Mouse (Mus musculus) heart, embryonic 14.5 days (tissue): Measurements from ENCODE around the gene Nolc1. TPM values are rescaled to one million over a fixed set of nuclear protein-coding genes. Genes with fewer than 3 reads are reported as not detected.

Source experiments
- ATAC-seq: fragments of 200-750 bp; cut with Nextera tagmentation; 2 replicates; pipeline ENCODE4 v1.8.0; 2017; ENCODE audit warnings: low read depth, moderate TSS enrichment; ENCODE audit not compliant: insufficient number of reproducible peaks, insufficient read depth, low FRiP score
- H3K27ac ChIP-seq, 2 experiments: fragments of 200-500 bp in 1 of 2; fragments of 300-500 bp in 1 of 2; sonication (generic) in 1 of 2; replicated peaks in 1 of 2; 2 replicates each; pipeline ENCODE4 v1.5.1; 2012 to 2014; ENCODE audit warnings: low read depth in 2 of 2, low read length in 2 of 2, control low read depth in 1 of 2, mild to moderate bottlenecking in 1 of 2, mixed read lengths in 1 of 2; ENCODE audit not compliant: control insufficient read depth in 1 of 2, insufficient read depth in 1 of 2
- H3K27me3 ChIP-seq: fragments of 300-500 bp; sonication (generic); 2 replicates; pipeline ENCODE4 v1.6.1; 2014; ENCODE audit warnings: mild to moderate bottlenecking, low read length, control low read depth; ENCODE audit not compliant: control insufficient read depth, insufficient read depth
- H3K36me3 ChIP-seq: fragments of 300-500 bp; sonication (generic); 2 replicates; pipeline ENCODE4 v1.6.1; 2014; ENCODE audit warnings: mild to moderate bottlenecking, control low read depth, low read length, mixed read lengths; ENCODE audit not compliant: control insufficient read depth, insufficient read depth
- H3K4me1 ChIP-seq, 2 experiments: fragments of 200-500 bp in 1 of 2; fragments of 300-500 bp in 1 of 2; sonication (generic) in 1 of 2; 2 replicates each; pipeline ENCODE4 v1.6.1; 2012 to 2014; ENCODE audit warnings: low read length in 2 of 2, control low read depth in 1 of 2, mixed read lengths in 1 of 2; ENCODE audit not compliant: control insufficient read depth in 2 of 2, insufficient read depth in 2 of 2
- H3K4me2 ChIP-seq: fragments of 300-500 bp; sonication (generic); 2 replicates; pipeline ENCODE4 v1.6.1; 2014; ENCODE audit warnings: mild to moderate bottlenecking, low read length
- H3K4me3 ChIP-seq, 2 experiments: fragments of 200-500 bp in 1 of 2; fragments of 300-500 bp in 1 of 2; sonication (generic) in 1 of 2; 2 replicates each; pipeline ENCODE4 v1.5.1; 2012 to 2014; ENCODE audit warnings: low read length in 2 of 2, mild to moderate bottlenecking in 2 of 2, control low read depth in 1 of 2, low read depth in 1 of 2, moderate library complexity in 1 of 2; ENCODE audit not compliant: control insufficient read depth in 1 of 2, insufficient read depth in 1 of 2
- H3K9ac ChIP-seq: fragments of 300-500 bp; sonication (generic); 2 replicates; pipeline ENCODE4 v1.6.1; 2014; ENCODE audit warnings: mild to moderate bottlenecking, low read length
- H3K9me3 ChIP-seq: fragments of 300-500 bp; sonication (generic); 2 replicates; pipeline ENCODE4 v1.6.1; 2016; ENCODE audit warnings: low read length, control low read depth; ENCODE audit not compliant: control insufficient read depth
- WGBS: fragments of 180-500 bp; shearing (Covaris S2); extraction: QIAGEN DNeasy Blood & Tissue Kit; methylation state at CpG from one replicate; pipeline ENCODE4 v1.1.7; 2014; 5-methylcytosine and 5-hydroxymethylcytosine counted together
- polyA plus RNA-seq: library from polyadenylated mRNA; unstranded; fragments of >200 nt; fragmentation: Nextera tagmentation; extraction: Ambion mirVana; gene quantifications from 2 replicates; pipeline ENCODE4 v1.2.1, GENCODE M21; 2014

The Nolc1 gene
- polyA plus RNA-seq, 1 experiment from 2014 or later = 37.1 TPM

DNA sequence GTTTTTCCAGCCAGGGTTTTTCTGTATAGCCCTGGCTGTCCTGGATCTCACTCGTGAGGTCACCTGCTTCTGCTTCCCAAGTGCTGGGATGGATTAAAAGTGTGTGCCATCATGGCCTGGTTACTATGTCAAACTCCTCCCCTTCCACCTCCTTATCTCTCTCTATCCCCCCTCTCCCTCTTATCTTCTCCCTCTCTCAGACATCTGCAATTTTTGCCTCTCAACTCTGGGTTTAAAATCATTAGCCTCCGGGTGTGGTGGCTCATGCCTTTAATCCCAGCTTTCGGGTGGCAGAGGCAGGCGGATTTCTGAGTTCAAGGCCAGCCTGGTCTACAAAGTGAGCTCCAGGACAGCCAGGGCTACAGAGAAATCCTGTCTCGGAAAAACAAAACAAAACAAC is 1.4 kb upstream of the Nolc1 start:
- no peak overlapping the region for H3K9ac ChIP-seq
- no peak overlapping the region for H3K4me2 ChIP-seq
- no peak overlapping the region for H3K4me3 ChIP-seq
- no peaks in the 10 kb centered on the region for H3K9me3 ChIP-seq
- 81% methylated on average over 5 of the region's 5 CpGs for WGBS
- H3K4me1 ChIP-seq = peaks cover 3 to 14% of the 10 kb centered on the region in 2 experiments
- H3K36me3 ChIP-seq = peaks cover 64% of the 10 kb centered on the region
- no peak for ATAC-seq
- no peaks in the 10 kb centered on the region for H3K27me3 ChIP-seq
- no peak overlapping the region for H3K27ac ChIP-seq

DNA sequence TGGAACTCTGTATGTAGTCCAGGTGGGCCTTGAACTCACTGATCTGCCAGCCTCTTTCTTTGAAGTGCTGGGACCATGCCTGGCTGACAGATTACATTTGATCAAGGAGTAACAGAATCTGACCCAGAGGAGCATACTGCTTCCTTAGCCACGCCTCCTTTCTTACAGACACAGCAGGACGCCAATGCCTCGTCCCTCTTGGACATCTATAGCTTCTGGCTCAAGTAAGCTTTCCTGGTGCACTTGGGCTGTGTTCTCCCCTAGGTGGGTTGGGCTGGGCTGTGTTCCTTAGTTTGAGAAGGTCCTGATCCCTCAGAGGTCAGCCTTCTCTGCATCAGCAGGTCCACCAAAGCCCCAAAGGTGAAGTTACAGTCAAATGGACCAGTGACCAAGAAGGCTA is 2.9 kb downstream of the Nolc1 start:
- H3K27me3 ChIP-seq = no peaks in the 10 kb centered on the region
- no peak overlapping the region for H3K9ac ChIP-seq
- ATAC-seq = no peak
- H3K4me2 ChIP-seq = no peak overlapping the region
- peaks cover 3 to 14% of the 10 kb centered on the region in 2 experiments for H3K4me1 ChIP-seq
- WGBS = 82% methylated on average over 3 of the region's 3 CpGs
- H3K9me3 ChIP-seq = no peaks in the 10 kb centered on the region
- no peak overlapping the region for H3K4me3 ChIP-seq
- H3K36me3 ChIP-seq = peaks cover 65% of the 10 kb centered on the region
- no peak overlapping the region for H3K27ac ChIP-seq

DNA sequence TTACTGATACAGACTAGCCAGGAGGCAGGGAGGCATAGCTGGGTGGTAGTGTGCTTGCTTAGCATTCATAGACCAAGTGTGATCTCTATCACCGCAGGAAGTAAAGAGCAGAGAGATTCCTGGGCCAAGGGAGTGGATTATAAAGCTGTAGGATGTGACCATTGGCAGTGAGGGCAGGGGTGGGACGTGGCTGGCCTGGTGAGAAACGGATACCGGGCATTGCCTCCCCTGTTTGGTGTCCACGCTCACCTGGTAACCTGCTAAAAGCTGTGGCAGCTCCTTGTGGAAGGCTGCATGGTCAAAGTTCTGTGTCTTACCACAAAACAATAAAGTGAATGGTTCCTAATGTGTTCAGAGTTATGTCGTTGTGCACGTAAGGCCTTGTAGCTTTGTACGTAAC is 9.5 kb downstream of the Nolc1 start:
- Histone ChIP-seq H3K4me1 (peaks cover 0 to 8% of the 10 kb centered on the region in 2 experiments; a peak in 3 of 4 replicates), H3K27ac (no peak overlapping the region), H3K4me3 (no peak overlapping the region), H3K9me3 (no peaks in the 10 kb centered on the region), H3K9ac (no peak overlapping the region), H3K36me3 (peaks cover 56% of the 10 kb centered on the region), H3K27me3 (no peaks in the 10 kb centered on the region), H3K4me2 (no peak overlapping the region)
- ATAC-seq = no peak
- WGBS = 96% methylated on average over 8 of the region's 8 CpGs

DNA sequence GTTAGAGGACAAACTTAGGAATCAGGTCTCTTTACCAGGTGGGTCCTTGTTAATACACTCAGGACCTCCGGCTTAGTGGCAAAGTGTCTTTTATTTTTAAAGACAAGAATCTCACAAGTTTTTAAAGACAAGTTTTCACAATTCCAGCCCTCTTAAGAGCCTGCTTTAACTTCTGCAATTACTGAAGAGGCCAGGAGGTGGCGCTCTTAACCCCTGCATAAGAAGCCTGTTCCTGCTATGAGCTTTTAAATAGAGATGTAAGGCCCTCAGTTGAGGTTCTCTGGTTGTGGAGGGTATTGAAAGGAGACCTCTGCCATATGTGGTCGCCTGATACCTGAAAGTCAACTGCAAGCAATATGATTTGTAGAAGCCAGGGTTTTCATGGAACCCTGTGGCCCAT is 10.7 kb downstream of the Nolc1 start:
- no peak overlapping the region for H3K4me2 ChIP-seq
- H3K9me3 ChIP-seq = no peaks in the 10 kb centered on the region
- no peak overlapping the region for H3K4me3 ChIP-seq
- H3K27ac ChIP-seq = no peak overlapping the region
- H3K4me1 ChIP-seq = peaks cover 0 to 8% of the 10 kb centered on the region in 2 experiments; a peak in 3 of 4 replicates
- H3K27me3 ChIP-seq = no peaks in the 10 kb centered on the region
- 44% methylated on average over 3 of the region's 3 CpGs for WGBS
- no peak overlapping the region for H3K9ac ChIP-seq
- no peak for ATAC-seq
- peaks cover 44% of the 10 kb centered on the region for H3K36me3 ChIP-seq

DNA sequence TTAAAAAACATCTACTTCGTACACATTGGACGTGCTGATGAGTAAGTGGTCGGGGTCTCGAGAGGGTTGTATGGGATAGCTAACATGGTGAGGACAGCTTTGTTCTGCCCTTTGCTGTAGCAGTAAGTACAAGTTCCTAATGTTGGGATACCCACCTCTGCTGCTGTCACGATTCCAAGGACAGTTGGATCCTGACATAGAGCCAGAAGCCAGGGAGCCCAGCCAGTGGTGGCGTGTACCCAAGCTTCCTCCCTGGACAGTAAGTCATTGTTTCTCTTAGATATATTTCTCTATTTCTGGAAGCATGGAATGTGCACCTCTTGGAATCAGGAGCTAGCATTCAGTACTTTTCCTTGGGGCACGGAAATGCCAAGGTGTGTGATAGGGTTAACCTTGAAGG is 12.2 kb downstream of the Nolc1 start:
- ATAC-seq = no peak
- Histone ChIP-seq H3K9me3 (no peaks in the 10 kb centered on the region), H3K27me3 (no peaks in the 10 kb centered on the region), H3K4me3 (no peak overlapping the region), H3K4me1 (peaks cover 0 to 8% of the 10 kb centered on the region in 2 experiments), H3K9ac (no peak overlapping the region), H3K4me2 (no peak overlapping the region), H3K27ac (no peak overlapping the region), H3K36me3 (peaks cover 29% of the 10 kb centered on the region)
- 53% methylated on average over 7 of the region's 7 CpGs for WGBS

DNA sequence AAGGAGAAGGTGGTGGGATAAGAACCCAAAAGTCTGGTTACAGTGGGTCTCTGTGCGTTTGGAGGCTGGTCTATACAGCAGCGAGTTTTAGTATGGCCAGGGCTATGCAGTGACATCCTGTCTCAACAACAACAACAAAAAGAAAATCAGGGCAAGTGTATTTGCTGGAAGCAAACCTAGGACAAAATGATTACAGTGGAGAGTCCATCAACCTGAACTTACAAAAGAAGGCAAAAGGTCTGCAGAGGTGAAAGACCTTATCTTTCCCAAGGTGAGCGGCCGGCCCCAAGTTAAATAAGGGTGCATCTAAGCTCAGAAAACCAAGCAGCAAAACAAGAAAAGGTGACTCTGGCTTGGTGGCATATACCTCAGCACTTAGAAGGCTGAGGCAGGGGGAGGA is 16.0 kb downstream of the Nolc1 start:
- Histone ChIP-seq H3K4me2 (no peak overlapping the region), H3K9me3 (peaks cover 3% of the 10 kb centered on the region; the same call in 1 of the 2 replicates), H3K4me3 (no peak overlapping the region), H3K27me3 (no peaks in the 10 kb centered on the region), H3K4me1 (peaks cover 0 to 8% of the 10 kb centered on the region in 2 experiments), H3K9ac (no peak overlapping the region), H3K36me3 (no peaks in the 10 kb centered on the region), H3K27ac (no peak overlapping the region)
- no peak for ATAC-seq
- WGBS = 80% methylated on average over 4 of the region's 4 CpGs

DNA sequence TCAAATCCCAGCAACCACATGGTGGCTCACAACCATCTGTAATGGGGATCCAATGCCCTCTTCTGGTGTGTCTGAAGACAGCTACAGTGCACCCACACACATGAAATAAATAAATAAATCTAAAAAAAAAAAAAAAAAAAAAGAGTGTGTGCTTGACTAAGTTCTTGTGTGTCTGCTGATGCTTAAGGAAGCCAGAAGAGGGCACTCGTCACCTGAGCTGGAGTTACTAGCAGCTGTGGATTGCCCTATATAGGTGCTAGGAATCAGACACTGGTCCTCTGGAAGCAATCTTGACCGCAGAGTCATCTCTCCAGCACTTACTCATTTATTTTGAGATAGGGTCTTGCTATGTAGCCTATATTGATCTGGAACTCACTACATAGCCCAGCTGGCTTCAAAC is 18.5 kb downstream of the Nolc1 start:
- ATAC-seq = no peak
- Histone ChIP-seq H3K9me3 (peaks cover 3% of the 10 kb centered on the region; the same call in 1 of the 2 replicates), H3K4me1 (no peaks in the 10 kb centered on the region; a peak in 1 of 4 replicates), H3K27ac (no peak overlapping the region), H3K27me3 (no peaks in the 10 kb centered on the region), H3K36me3 (no peaks in the 10 kb centered on the region), H3K9ac (no peak overlapping the region), H3K4me2 (no peak overlapping the region), H3K4me3 (no peak overlapping the region)
- WGBS = 88% methylated on average over 2 of the region's 2 CpGs

DNA sequence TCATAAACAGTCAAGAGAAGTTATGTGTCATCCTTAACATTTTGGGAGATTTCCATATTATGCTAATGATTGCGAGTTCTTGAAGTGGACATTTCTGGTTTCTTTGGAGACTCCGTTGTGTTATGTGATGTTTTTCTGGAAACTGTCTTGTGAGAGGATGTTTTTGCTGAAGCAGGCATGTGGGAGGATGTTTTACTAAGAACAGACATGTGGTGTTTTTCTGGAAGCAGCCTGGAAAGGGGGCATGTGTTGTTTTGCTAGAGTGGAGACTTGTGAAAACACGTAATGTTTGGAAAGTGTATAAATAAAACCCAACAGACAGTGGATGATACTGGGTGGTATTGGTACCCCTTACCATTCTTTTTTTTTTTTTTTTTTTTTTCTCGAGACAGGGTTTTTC is 19.6 kb downstream of the Nolc1 start:
- no peak for ATAC-seq
- Histone ChIP-seq H3K4me1 (no peaks in the 10 kb centered on the region; a peak in 1 of 4 replicates), H3K4me3 (no peak overlapping the region), H3K36me3 (no peaks in the 10 kb centered on the region), H3K27me3 (no peaks in the 10 kb centered on the region), H3K27ac (no peak overlapping the region), H3K9me3 (peaks cover 3% of the 10 kb centered on the region; the same call in 1 of the 2 replicates), H3K9ac (no peak overlapping the region), H3K4me2 (no peak overlapping the region)
- WGBS = 72% methylated on average over 3 of the region's 4 CpGs
